Mouse (Mus musculus) cerebellum, adult (tissue): ENCODE data around the gene Galnt2.
A peak's percentile ranks its signal among the peaks of the same experiment; 100 is the strongest.

ENCODE experiments used
- ATAC-seq: cut with Nextera tagmentation; 2 replicates; pipeline ENCODE4 v1.9.2; 2017; ENCODE audit warnings: mild to moderate bottlenecking, moderate library complexity, mixed read lengths; ENCODE audit not compliant: insufficient number of reproducible peaks, low FRiP score, low TSS enrichment

Galnt2 gene

GRCm38 (mm10) chr8:124267206-124267605 is 36.0 kb downstream of the Galnt2 start:
- no peak for ATAC-seq

GRCm38 (mm10) chr8:124270504-124270903 is 39.3 kb downstream of the Galnt2 start:
- ATAC-seq, result no peak

- no peak for ATAC-seq
These were observed 39.7 kb downstream of the Galnt2 start for GRCm38 (mm10) chr8:124270904-124271303.

- no peak for ATAC-seq
These were observed 40.3 kb downstream of the Galnt2 start for GRCm38 (mm10) chr8:124271518-124271917.

GRCm38 (mm10) chr8:124272792-124273191 is 41.6 kb downstream of the Galnt2 start:
- ATAC-seq, result no peak

GRCm38 (mm10) chr8:124273606-124274218 is 42.5 kb downstream of the Galnt2 start:
- ATAC-seq, result no peak

- ATAC-seq, result no peak
These were observed 43.4 kb downstream of the Galnt2 start for GRCm38 (mm10) chr8:124274441-124275120.

GRCm38 (mm10) chr8:124275377-124276071 is 44.3 kb downstream of the Galnt2 start:
- ATAC-seq, result no peak

- no peak for ATAC-seq
These were observed 47.0 kb downstream of the Galnt2 start for GRCm38 (mm10) chr8:124277951-124278910.

GRCm38 (mm10) chr8:124278956-124279689 is 47.9 kb downstream of the Galnt2 start:
- ATAC-seq, result no peak

GRCm38 (mm10) chr8:124279690-124279985 is 48.4 kb downstream of the Galnt2 start:
- no peak for ATAC-seq

GRCm38 (mm10) chr8:124281700-124282541 is 50.7 kb downstream of the Galnt2 start:
- ATAC-seq, result peak; percentile 37; the same call in 1 of the 2 replicates

- ATAC-seq, result no peak
These were observed 51.9 kb downstream of the Galnt2 start for GRCm38 (mm10) chr8:124282878-124283630.

GRCm38 (mm10) chr8:124283644-124284332 is 52.6 kb downstream of the Galnt2 start:
- ATAC-seq, result no peak

- no peak for ATAC-seq
These were observed 53.1 kb downstream of the Galnt2 start for GRCm38 (mm10) chr8:124284333-124284711.

GRCm38 (mm10) chr8:124284984-124285576 is 53.9 kb downstream of the Galnt2 start:
- ATAC-seq, result no peak

- ATAC-seq, result no peak
These were observed 55.4 kb downstream of the Galnt2 start for GRCm38 (mm10) chr8:124286461-124287124.
